Mouse (Mus musculus) neural tube, embryonic 14.5 days (tissue): ENCODE measurements around the gene Mmp21. TPM values are rescaled to one million over a fixed set of nuclear protein-coding genes. Genes with fewer than 3 reads are reported as not detected.

Source experiments
- ATAC-seq: fragments of 200-750 bp; cut with Nextera tagmentation; 2 replicates; pipeline ENCODE4 v1.8.0; 2017; ENCODE audit warnings: low read depth, mild to moderate bottlenecking, moderate TSS enrichment, moderate library complexity
- H3K27ac ChIP-seq: fragments of 300-500 bp; sonication (generic); 2 replicates; pipeline ENCODE4 v1.5.1; 2014; ENCODE audit warnings: low read depth, mild to moderate bottlenecking, control low read depth, low read length, moderate library complexity, mixed read lengths
- H3K27me3 ChIP-seq: fragments of 300-500 bp; sonication (generic); 2 replicates; pipeline ENCODE4 v1.6.1; 2014; ENCODE audit warnings: low read length; ENCODE audit not compliant: control insufficient read depth, insufficient read depth
- H3K36me3 ChIP-seq: fragments of 300-500 bp; sonication (generic); 2 replicates; pipeline ENCODE4 v1.6.1; 2014; ENCODE audit warnings: low read length, mixed read lengths; ENCODE audit not compliant: control insufficient read depth, insufficient read depth
- H3K4me1 ChIP-seq: fragments of 300-500 bp; sonication (generic); 2 replicates; pipeline ENCODE4 v1.6.1; 2014; ENCODE audit warnings: low read length; ENCODE audit not compliant: control insufficient read depth, insufficient read depth
- H3K4me2 ChIP-seq: fragments of 300-500 bp; sonication (generic); 2 replicates; pipeline ENCODE4 v1.6.1; 2014; ENCODE audit warnings: mild to moderate bottlenecking, low read depth, low read length, control low read depth
- H3K4me3 ChIP-seq: fragments of 300-500 bp; sonication (generic); 2 replicates; pipeline ENCODE4 v1.5.1; 2014; ENCODE audit warnings: low read depth, low read length, control low read depth, mixed read lengths
- H3K9ac ChIP-seq: fragments of 300-500 bp; sonication (generic); replicated peaks from 2 replicates; pipeline ENCODE4 v1.6.1; 2014; ENCODE audit warnings: low read depth, mild to moderate bottlenecking, control low read depth, low read length, mixed read lengths
- H3K9me3 ChIP-seq: fragments of 300-500 bp; sonication (generic); 2 replicates; pipeline ENCODE4 v1.6.1; 2016; ENCODE audit warnings: low read length; ENCODE audit not compliant: control insufficient read depth
- WGBS: fragments of 180-500 bp; shearing (Covaris S2); extraction: QIAGEN DNeasy Blood & Tissue Kit; methylation state at CpG from one replicate; pipeline ENCODE4 v1.1.7; 2014; 5-methylcytosine and 5-hydroxymethylcytosine counted together
- polyA plus RNA-seq: library from polyadenylated mRNA; unstranded; fragments of >200 nt; fragmentation: Nextera tagmentation; extraction: Ambion mirVana; gene quantifications from 2 replicates; pipeline ENCODE4 v1.2.1, GENCODE M21; 2014

The Mmp21 gene
- polyA plus RNA-seq: 0.15 TPM in 1 of 2 replicates, not detected in the other

DNA sequence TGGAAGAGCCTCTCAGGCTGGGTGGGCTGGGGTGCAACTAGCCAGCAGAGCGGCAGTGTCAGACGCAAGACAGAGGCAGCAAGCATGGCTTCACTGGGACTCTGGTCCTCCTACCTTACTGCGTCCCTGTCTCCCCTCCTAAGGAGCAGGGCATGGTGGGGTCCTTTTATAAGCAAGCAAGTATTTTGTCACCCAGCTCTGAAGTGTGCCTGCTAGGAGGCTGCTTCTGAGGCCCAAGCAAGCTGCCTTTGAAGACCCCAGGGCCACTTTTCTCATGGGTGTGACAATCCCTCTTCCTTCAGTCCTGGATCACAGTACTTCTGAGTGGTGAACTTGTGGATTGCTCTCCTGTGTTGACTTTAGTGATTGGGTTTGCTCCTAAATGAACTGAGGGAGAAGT, at the start of gene Mmp21:
Gene Mmp21, minus strand, starts transcription at position 101 of the 400 bp plus-strand sequence.
- no peaks in the 10 kb centered on the region for H3K9me3 ChIP-seq
- H3K27ac ChIP-seq: no peak within 1 kb of the TSS
- ATAC-seq: no peak
- 72% methylated on average over 3 of the region's 3 CpGs for WGBS
- H3K27me3 ChIP-seq: no peaks in the 10 kb centered on the region
- H3K4me1 ChIP-seq: no peaks in the 10 kb centered on the region
- no peaks in the 10 kb centered on the region for H3K36me3 ChIP-seq
- no peak within 1 kb of the TSS for H3K9ac ChIP-seq
- H3K4me2 ChIP-seq: no peak within 1 kb of the TSS
- no peak within 1 kb of the TSS for H3K4me3 ChIP-seq

DNA sequence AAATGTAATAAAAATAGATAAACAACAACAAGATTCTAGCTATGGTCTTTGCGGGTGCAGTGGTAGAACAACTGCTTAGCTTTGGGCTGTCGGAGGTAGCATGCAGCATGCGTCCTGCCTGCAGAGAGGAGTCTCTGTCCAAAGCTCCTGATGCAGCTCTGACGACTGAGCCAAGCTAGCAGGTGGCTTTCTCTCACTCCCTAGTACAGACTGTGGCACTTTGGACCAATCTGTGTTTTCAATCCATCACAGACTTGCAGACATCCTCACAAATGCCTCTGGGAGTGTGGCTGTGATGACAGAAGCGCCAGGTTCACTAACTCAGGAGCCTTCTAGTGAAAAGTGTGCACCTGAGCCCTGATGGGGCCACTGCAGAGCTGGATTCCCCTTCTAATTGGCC, 49.5 kb upstream of the Mmp21 start:
- Histone ChIP-seq H3K9ac (no peak overlapping the region), H3K4me1 (no peaks in the 10 kb centered on the region), H3K9me3 (no peaks in the 10 kb centered on the region), H3K27ac (no peak overlapping the region), H3K27me3 (no peaks in the 10 kb centered on the region), H3K36me3 (peaks cover 4% of the 10 kb centered on the region), H3K4me2 (no peak overlapping the region), H3K4me3 (no peak overlapping the region)
- no peak for ATAC-seq
- 79% methylated on average over 5 of the region's 5 CpGs for WGBS

DNA sequence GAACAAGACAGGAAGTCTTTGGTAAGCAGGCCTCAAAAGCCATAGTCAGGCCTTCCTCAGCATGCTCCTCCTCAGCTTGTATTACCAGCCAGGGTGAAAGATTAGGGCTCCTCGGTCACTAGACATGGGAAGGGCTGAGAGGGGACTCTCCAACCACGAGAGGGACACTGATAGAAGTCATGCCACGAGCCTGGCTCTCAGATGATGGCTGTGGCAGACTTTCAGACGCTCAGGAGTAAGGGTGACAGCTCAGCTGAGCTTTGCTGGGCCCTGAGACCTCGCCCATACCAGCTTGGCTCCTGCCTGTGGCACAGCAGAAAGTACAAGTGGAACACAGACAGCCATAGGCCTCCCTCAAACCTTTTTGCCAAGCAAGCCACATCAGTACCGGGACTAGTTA, 47.2 kb upstream of the Mmp21 start:
- Histone ChIP-seq H3K27me3 (no peaks in the 10 kb centered on the region), H3K4me1 (no peaks in the 10 kb centered on the region), H3K4me3 (no peak overlapping the region), H3K36me3 (peaks cover 21% of the 10 kb centered on the region), H3K9ac (no peak overlapping the region), H3K4me2 (no peak overlapping the region), H3K27ac (no peak overlapping the region), H3K9me3 (no peaks in the 10 kb centered on the region)
- ATAC-seq: no peak
- 89% methylated on average over 6 of the region's 6 CpGs for WGBS

- Histone ChIP-seq H3K9me3 (no peaks in the 10 kb centered on the region), H3K36me3 (peaks cover 30% of the 10 kb centered on the region), H3K9ac (no peak overlapping the region), H3K4me2 (no peak overlapping the region), H3K4me3 (no peak overlapping the region), H3K27ac (no peak overlapping the region), H3K4me1 (no peaks in the 10 kb centered on the region), H3K27me3 (no peaks in the 10 kb centered on the region)
- ATAC-seq: no peak
- 86% methylated on average over 10 of the region's 10 CpGs for WGBS
Measured at GRCm38 (mm10) chr7:133725571-133725970, 45.7 kb upstream of the Mmp21 start.

DNA sequence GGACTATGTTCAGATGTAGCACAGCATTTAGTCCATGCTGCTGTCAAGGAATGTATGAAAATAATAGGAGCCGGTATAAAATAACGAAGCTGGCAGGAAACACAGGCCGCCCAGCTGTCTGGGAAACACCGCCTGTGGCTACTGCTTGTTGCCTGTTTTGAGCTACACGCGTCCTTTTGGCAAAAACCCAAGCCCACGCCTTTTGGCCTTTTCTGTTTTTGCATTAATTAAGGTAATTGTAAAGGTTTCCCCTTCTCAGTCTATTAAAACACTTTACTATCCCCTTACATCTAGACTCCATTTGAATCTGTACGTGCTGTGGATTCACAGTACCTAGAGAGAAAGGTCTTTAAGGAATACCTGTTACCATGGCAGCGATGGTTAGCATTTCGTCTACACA, 45.0 kb upstream of the Mmp21 start:
- 65% methylated on average over 10 of the region's 10 CpGs for WGBS
- H3K4me3 ChIP-seq: no peak overlapping the region
- H3K9me3 ChIP-seq: no peaks in the 10 kb centered on the region
- H3K27me3 ChIP-seq: no peaks in the 10 kb centered on the region
- no peak for ATAC-seq
- peaks cover 37% of the 10 kb centered on the region for H3K36me3 ChIP-seq
- H3K4me1 ChIP-seq: no peaks in the 10 kb centered on the region
- H3K9ac ChIP-seq: no peak overlapping the region
- H3K4me2 ChIP-seq: no peak overlapping the region
- H3K27ac ChIP-seq: no peak overlapping the region

DNA sequence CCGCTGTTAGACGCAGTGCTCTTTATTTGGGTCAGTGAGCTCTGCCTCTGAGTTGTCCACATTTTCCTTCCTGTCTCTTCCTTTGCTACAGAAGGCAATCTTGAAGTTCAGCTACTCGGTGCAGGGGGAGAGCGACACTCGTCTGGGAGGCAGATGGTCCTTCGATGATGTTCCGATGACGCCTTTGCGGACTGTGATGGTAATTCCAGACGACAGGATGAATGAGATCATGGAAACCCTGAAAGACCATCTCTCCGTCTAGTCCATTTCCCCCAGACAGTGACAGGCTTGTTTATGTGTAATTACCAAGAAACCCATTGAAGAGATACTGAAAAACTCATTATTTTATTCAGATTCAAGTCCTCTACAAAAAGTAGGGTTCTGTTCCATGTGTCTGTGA, 40.8 kb upstream of the Mmp21 start:
- H3K36me3 ChIP-seq: peaks cover 64% of the 10 kb centered on the region
- no peak overlapping the region for H3K9ac ChIP-seq
- 82% methylated on average over 11 of the region's 11 CpGs for WGBS
- H3K4me3 ChIP-seq: no peak overlapping the region
- no peak for ATAC-seq
- no peaks in the 10 kb centered on the region for H3K9me3 ChIP-seq
- H3K4me1 ChIP-seq: no peaks in the 10 kb centered on the region
- no peak overlapping the region for H3K4me2 ChIP-seq
- H3K27ac ChIP-seq: no peak overlapping the region
- no peaks in the 10 kb centered on the region for H3K27me3 ChIP-seq

GRCm38 (mm10) chr7:133718580-133718979, 38.7 kb upstream of the Mmp21 start:
- ATAC-seq: no peak
- WGBS: 100% methylated on average over 1 of the region's 1 CpGs
- Histone ChIP-seq H3K27ac (no peak overlapping the region), H3K4me1 (no peaks in the 10 kb centered on the region), H3K9me3 (no peaks in the 10 kb centered on the region), H3K9ac (no peak overlapping the region), H3K4me2 (no peak overlapping the region), H3K36me3 (peaks cover 69% of the 10 kb centered on the region), H3K27me3 (no peaks in the 10 kb centered on the region), H3K4me3 (no peak overlapping the region)

GRCm38 (mm10) chr7:133715387-133715786, 35.5 kb upstream of the Mmp21 start:
- Histone ChIP-seq H3K36me3 (peaks cover 46% of the 10 kb centered on the region), H3K4me3 (no peak overlapping the region), H3K9me3 (no peaks in the 10 kb centered on the region), H3K27me3 (no peaks in the 10 kb centered on the region), H3K4me2 (no peak overlapping the region), H3K9ac (no peak overlapping the region), H3K27ac (no peak overlapping the region), H3K4me1 (no peaks in the 10 kb centered on the region)
- WGBS: 90% methylated on average over 4 of the region's 4 CpGs
- no peak for ATAC-seq

- Histone ChIP-seq H3K9ac (no peak overlapping the region), H3K36me3 (no peaks in the 10 kb centered on the region), H3K4me1 (peaks cover 9% of the 10 kb centered on the region), H3K4me3 (no peak overlapping the region), H3K4me2 (no peak overlapping the region), H3K27me3 (no peaks in the 10 kb centered on the region), H3K27ac (no peak overlapping the region), H3K9me3 (no peaks in the 10 kb centered on the region)
- WGBS: 89% methylated on average over 2 of the region's 2 CpGs
- ATAC-seq: no peak
Measured at GRCm38 (mm10) chr7:133707301-133707700, 27.4 kb upstream of the Mmp21 start.

- Histone ChIP-seq H3K4me3 (no peak overlapping the region), H3K36me3 (no peaks in the 10 kb centered on the region), H3K27ac (no peak overlapping the region), H3K4me1 (peaks cover 5% of the 10 kb centered on the region; the same call in 1 of the 2 replicates), H3K9ac (no peak overlapping the region), H3K9me3 (no peaks in the 10 kb centered on the region), H3K4me2 (no peak overlapping the region), H3K27me3 (no peaks in the 10 kb centered on the region)
- no peak for ATAC-seq
- 93% methylated on average over 7 of the region's 7 CpGs for WGBS
Measured at GRCm38 (mm10) chr7:133703906-133704305, 24.0 kb upstream of the Mmp21 start.
